Mouse (Mus musculus): ENCODE results near the gene Rmnd1.
A peak's percentile ranks its signal among the peaks of the same experiment; 100 is the strongest.

DNA sequence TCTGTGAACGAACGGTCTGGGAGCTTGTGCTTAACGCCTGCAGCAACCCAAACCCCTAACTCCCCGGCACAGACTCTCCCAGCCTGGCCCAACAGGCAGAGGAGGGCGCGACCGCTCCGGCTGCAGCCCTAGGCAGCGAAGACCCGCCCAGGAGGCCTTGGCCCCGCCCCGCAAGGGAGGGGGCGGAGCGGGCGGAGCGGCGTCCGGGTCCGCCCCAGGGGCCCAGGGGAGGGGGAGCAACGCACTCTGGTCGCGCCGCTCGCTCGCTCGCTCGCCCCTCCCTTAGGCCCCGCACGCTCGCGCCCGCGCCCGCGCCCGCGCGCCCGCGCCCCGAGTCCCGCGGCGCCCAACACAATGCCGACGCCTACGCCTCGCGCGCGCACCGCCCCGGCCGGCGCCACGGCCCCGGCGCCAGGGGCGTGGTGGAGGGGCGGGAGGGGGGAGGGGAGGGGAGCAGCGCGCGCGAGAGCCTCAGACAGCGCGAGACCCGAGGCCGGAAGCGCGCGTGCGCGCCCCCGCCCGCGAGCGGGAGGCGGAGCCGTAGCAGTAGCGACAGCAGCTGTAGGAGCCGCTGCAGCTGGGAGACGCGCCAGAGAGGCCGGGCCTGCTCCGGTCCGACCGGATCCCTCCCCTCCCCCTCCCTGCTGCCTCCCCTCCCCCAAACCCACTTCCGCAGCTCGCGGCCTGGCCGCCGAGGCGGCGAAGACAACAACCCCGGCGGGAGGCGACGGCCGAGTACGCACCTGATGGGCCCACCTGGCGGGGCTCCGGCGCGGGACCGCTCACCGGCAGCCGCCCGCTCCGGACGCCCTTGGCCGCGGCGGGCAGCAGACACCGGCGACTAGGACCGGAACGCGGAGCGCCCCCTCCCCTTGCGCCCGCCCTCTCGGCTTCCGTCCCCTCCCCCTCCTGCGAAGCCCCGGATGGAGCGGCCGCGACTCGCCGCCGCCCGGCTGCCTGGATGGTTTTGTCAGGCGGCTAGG, 45.3 kb downstream of the Rmnd1 start:
- TF ChIP-seq POLR2A (IDR thresholded peaks at IDR 0.05; ENCODE audit: borderline replicate concordance, extremely low read depth, insufficient read depth, insufficient read length, poor library complexity, severe bottlenecking) (peak; percentile 96), CTCF (IDR thresholded peaks at IDR 0.05; ENCODE audit: borderline replicate concordance, extremely low read depth, insufficient read depth, insufficient read length) (no peak)
